Mouse (Mus musculus) C2C12 (cell line): ENCODE measurements at regions not wholly inside any gene's neighbourhood (a gene's known extent, or its start where the extent isn't known, plus 50 kb on each side); places are given as distances from the start of the nearest gene placed in this dataset.

Experiments
- CEBPB ChIP-seq: IDR thresholded peaks from one replicate; pipeline ENCODE4 v1.6.1; 2011; ENCODE audit warnings: low read depth, mild to moderate bottlenecking, control low read depth, moderate library complexity
- CTCF ChIP-seq: IDR thresholded peaks from one replicate; pipeline ENCODE4 v1.5.1; 2011; ENCODE audit not compliant: control insufficient read depth, insufficient read depth, insufficient read length
- MYOD1 ChIP-seq: IDR thresholded peaks from one replicate; pipeline ENCODE4 v1.6.1; 2011; ENCODE audit warnings: low read depth; ENCODE audit not compliant: control insufficient read depth, insufficient read length

DNA sequence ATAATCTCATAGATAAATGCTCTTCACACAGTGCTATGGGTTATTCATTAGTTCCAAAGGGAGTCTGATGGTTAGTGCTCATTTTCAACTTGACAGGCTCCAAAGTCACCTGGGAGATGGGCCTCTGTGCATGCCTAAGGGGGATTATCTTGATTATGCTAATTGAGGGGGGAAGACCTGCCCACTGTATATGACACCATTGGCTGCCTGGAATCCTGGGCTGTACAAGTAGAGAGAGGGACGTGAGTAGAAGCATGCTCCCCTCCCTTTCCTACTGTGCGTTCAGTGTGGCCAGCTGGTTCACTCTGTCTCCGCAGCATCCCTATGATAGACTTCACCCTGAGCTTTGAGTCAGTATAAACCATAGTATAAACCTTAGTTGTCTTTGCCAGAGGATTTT lies 300.8 kb downstream of the Gpat3 start:
- no peak for TF ChIP-seq CTCF
- TF ChIP-seq CEBPB, result no peak
- TF ChIP-seq MYOD1, result no peak
